Mouse (Mus musculus) Patski (cell line): ENCODE measurements around the gene Gstk1. TPM values are rescaled to one million over a fixed set of nuclear protein-coding genes. Genes with fewer than 3 reads are reported as not detected.

Source experiments
- ATAC-seq: fragments of 100-300 bp; one replicate; pipeline ENCODE4 v1.8.0; 2021
- CTCF ChIA-PET: fragments of 350-600 bp; sonication (Branson Sonifier 250); formaldehyde crosslinking; loops from one replicate; lab custom pipeline; 2022; ENCODE audit warnings: inconsistent platforms; lab: Charles Lee
- POLR2A ChIA-PET: fragments of 350-600 bp; sonication (Branson Sonifier 250); formaldehyde crosslinking; loops from one replicate; lab custom pipeline; 2022; ENCODE audit warnings: antibody characterized with exemption, inconsistent platforms; lab: Charles Lee
- DNase-seq: peaks from one replicate; pipeline ENCODE4 v3.0.0-alpha.2; 2011; ENCODE audit warnings: low read depth, low spot score
- H3K27me3 ChIP-seq: fragments of 371-371 bp; one replicate; pipeline ENCODE4 v1.5.1; 2021
- CTCF ChIP-seq: fragments of 100-300 bp; IDR thresholded peaks from one replicate; pipeline ENCODE4 v1.5.1; 2021
- in situ Hi-C: fragments of 300-500 bp; cut with MboI; formaldehyde crosslinking; loops from 3 replicates; pipeline ENCODE4 v1.11.1; 2018; ENCODE audit warnings: low pct_unique_long_range_greater_than_20kb, mixed read lengths
- polyA plus RNA-seq: library from polyadenylated mRNA; unstranded; gene quantifications from one replicate; pipeline ENCODE4 v1.2.3, GENCODE M21; 2021

Gstk1 gene
- polyA plus RNA-seq, 1 experiment from 2014 or later = 52.2 TPM

DNA sequence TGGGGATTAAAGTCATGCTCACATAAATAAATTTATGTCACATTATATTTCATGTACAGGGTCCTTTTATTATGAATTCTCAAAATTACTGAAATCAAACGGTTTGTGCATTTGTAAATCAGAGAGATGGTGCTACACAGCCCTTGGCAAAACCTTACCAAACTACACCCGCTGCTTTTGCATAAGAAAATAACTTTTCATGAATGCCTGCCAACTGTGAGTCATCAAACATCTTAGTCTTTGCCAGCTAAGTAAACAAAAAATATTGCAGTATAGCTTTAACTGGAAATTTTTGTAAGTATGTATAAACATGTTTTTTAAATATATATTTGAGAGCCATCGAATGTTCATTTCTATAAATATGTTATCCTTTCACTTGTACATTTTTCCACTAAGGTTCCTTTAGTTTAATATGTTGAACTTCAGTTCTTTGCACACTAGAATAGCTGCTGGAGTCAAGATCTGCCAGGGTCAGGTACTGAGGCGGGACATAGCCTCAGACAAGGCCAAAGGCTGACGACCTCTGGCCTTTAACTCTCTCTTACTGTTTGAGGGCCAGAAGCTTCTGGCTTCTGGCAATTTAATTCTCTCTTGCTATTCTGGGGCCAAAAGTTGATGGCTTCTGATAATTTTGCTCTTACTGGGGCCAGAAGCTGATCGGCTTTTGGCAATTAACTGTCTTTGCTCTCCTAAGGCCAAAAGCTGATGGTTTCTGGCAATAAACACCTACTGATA is 4.3 kb upstream of the Gstk1 start:
- POLR2A ChIA-PET = no interaction called here
- no peak for ATAC-seq
- TF ChIP-seq CTCF = no peak
- CTCF ChIA-PET = interaction anchor here (0.6 to 1.9 kb wide), 5 partner anchors 8 to 15 kb away, joined by 3 to 6 read pairs (median 3); no protein-coding TSS in a partner anchor
- in situ Hi-C loops = loop anchor here (25.0 kb wide), 1 partner anchor 596 kb away; the partner anchor contains the start of gene Olfr449
- no peak for DNase-seq
- H3K27me3 ChIP-seq = peaks cover 24% of the 10 kb centered on the region

DNA sequence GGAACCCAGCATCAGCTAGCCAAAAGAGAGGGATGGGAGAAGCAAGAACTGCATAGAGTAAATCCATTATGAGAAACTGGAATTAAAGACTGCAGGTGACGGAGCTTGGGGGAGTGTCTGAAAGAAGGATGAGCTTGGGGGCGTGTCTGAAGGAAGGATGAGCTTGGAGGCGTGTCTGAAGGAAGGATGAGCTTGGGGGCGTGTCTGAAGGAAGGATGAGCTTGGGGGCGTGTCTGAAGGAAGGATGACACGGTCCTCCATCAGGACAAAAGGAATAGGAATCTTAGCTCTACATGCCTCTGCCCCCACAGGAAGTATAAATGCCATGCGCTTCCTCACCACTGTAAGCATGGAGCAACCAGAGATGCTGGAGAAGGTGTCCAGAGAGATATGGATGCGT is 1.4 kb downstream of the Gstk1 start:
- ATAC-seq = no peak
- POLR2A ChIA-PET = interaction anchor here (1.3 kb wide), 1 partner anchor 10 kb away, joined by 4 read pairs; no protein-coding TSS in a partner anchor
- in situ Hi-C loops = loop anchor here (25.0 kb wide), 1 partner anchor 590 kb away; the partner anchor contains the start of gene Olfr449

DNA sequence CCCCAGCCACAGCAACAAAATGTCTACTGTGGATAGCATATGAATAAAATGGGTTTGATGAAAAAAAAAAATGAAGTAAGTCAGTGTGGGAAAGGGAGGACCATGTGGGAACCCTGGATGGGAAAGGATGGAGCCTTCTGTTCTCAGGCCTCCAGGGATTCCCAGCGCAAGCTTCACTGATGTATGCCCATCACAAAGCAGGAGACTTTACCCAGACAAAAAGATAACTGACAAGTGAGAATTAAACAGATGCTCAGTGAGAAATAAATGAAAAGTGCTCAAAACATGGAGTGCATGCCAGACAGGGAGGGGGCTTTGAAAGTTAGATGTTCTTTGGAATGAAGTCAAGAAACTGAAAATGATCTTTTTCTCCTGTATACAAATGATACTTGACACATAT is 2.2 kb downstream of the Gstk1 start:
- in situ Hi-C loops = loop anchor here (25.0 kb wide), 1 partner anchor 589 kb away; the partner anchor contains the start of gene Olfr449
- DNase-seq = no peak
- H3K27me3 ChIP-seq = peaks cover 22% of the 10 kb centered on the region
- ATAC-seq = no peak
- no peak for TF ChIP-seq CTCF
- POLR2A ChIA-PET = interaction anchor here (1.3 kb wide), 1 partner anchor 11 kb away, joined by 4 read pairs; no protein-coding TSS in a partner anchor
- CTCF ChIA-PET = interaction anchor here (1.6 to 3.0 kb wide), 2 partner anchors 11 to 12 kb away, joined by 6 to 14 read pairs; no protein-coding TSS in a partner anchor

More for the DNA sequence above, 1.4 kb downstream of the Gstk1 start:
- DNase-seq = no peak
- peaks cover 18% of the 10 kb centered on the region for H3K27me3 ChIP-seq
- CTCF ChIA-PET = no interaction called here
- no peak for TF ChIP-seq CTCF

DNA sequence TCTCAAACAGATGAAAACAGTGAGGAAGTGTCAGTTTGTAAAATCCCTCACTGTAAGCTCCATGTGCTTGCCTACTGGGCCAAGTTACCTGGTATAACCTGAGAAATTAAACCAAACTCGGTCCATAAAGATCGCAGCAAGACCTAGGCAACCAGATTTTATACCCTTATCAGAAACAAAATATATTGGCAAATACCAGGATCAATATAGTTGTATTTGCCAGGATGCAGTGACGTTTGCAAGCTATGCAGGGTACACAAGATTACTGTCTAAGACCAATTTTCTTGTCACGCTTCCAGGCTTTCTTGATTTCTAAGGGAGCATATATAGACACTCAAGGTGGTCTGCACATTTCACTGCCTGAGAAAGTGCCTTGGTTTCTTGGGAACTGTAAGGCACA is 6.1 kb downstream of the Gstk1 start:
- POLR2A ChIA-PET = no interaction called here
- ATAC-seq = no peak
- CTCF ChIA-PET = interaction anchor here (1.1 to 1.2 kb wide), 3 partner anchors 11 to 16 kb away, joined by 3 to 4 read pairs (median 3); no protein-coding TSS in a partner anchor
- in situ Hi-C loops = loop anchor here (10.0 to 25.0 kb wide), 2 partner anchors 333 to 1036 kb away; no protein-coding TSS in a partner anchor
- DNase-seq = no peak
- H3K27me3 ChIP-seq = peaks cover 16% of the 10 kb centered on the region
- no peak for TF ChIP-seq CTCF

DNA sequence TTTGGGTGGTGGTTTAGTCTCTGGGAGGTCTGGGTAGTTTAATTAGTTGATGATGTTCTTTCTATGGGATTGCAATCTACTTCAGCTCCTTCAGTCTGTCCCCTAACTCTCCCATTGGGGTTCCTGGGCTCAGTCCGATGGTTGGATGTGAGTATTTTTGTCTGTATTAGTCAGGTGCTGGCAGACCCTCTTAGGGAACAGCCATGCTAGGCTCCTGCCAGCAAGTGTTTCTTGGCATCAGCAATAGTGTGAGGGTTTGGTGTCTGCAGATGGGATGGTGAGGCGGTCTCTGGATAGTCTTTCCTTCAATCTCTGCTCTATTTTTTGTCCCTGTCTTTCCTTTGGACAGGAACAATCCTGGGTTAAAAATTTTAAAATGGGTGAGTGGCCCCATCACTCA is 7.4 kb downstream of the Gstk1 start:
- DNase-seq (no peak), ATAC-seq (no peak)
- ChIA-PET CTCF (interaction anchor here (1.3 kb wide), 1 partner anchor 11 kb away, joined by 3 read pairs; no protein-coding TSS in a partner anchor), POLR2A (no interaction called here)
- peaks cover 16% of the 10 kb centered on the region for H3K27me3 ChIP-seq
- in situ Hi-C loops = loop anchor here (10.0 to 25.0 kb wide), 2 partner anchors 332 to 1034 kb away; no protein-coding TSS in a partner anchor
- no peak for TF ChIP-seq CTCF

DNA sequence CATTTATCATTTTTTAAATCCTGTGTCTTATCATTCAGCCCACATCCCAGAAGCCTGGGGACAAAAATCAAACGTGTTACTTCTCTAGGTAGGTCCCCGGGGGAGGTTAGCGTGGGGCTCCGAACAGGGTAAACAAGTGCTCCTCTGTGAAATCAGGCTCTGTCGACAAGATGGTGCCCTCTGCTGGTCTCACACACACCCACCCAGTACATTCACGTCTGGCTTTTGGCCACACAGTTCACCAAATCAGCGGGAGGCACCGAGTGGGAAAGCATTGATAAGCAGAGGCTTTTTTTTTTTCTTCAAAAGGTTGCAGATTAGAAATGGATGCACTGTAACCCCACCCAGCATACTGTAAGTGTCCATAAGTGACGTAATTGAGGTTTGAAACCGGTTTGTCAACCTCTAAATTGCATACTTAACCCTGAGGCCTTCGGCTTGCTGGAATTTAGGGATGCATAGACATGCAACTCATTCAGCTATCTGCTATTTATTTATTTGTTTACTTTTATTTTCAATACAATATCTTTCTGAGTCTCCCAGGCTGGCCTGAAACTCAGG is 11.6 kb downstream of the Gstk1 start:
- DNase-seq (no peak), ATAC-seq (peak; percentile 84)
- ChIA-PET POLR2A (no interaction called here), CTCF (interaction anchor here (0.6 to 2.2 kb wide), 7 partner anchors 8 to 335 kb away, joined by 3 to 8 read pairs (median 3); no protein-coding TSS in a partner anchor)
- TF ChIP-seq CTCF = peak; percentile 82
- in situ Hi-C loops = loop anchor here (5.0 to 25.0 kb wide), 3 partner anchors 327 to 1030 kb away; partner anchors contain the start of gene Ephb6
- H3K27me3 ChIP-seq = peaks cover 5% of the 10 kb centered on the region

DNA sequence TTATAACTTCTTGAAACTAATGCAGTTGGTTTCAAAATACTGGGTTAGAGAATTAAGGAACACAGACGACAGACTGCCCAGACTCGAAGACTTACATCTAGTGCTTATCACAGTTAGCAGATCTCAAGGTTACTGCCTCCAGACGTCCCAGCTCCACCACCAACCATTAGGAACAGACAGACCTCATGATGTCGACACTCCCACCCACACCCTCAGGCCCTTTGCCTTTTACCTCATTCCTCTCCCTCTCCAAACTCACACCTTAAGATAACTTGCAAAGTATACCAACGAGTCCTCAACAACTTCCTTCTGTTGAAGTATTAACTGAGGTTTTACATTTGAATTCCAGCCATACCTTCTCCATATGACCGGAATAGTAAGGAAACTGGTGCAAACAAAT is 14.7 kb downstream of the Gstk1 start:
- no peak for ATAC-seq
- CTCF ChIA-PET = interaction anchor here (1.0 to 2.7 kb wide), 2 partner anchors 11 to 116 kb away, joined by 3 to 14 read pairs; no protein-coding TSS in a partner anchor
- POLR2A ChIA-PET = no interaction called here
- in situ Hi-C loops = loop anchor here (10.0 to 25.0 kb wide), 2 partner anchors 424 to 1027 kb away; no protein-coding TSS in a partner anchor
- H3K27me3 ChIP-seq = no peaks in the 10 kb centered on the region
- DNase-seq = no peak
- TF ChIP-seq CTCF = no peak

DNA sequence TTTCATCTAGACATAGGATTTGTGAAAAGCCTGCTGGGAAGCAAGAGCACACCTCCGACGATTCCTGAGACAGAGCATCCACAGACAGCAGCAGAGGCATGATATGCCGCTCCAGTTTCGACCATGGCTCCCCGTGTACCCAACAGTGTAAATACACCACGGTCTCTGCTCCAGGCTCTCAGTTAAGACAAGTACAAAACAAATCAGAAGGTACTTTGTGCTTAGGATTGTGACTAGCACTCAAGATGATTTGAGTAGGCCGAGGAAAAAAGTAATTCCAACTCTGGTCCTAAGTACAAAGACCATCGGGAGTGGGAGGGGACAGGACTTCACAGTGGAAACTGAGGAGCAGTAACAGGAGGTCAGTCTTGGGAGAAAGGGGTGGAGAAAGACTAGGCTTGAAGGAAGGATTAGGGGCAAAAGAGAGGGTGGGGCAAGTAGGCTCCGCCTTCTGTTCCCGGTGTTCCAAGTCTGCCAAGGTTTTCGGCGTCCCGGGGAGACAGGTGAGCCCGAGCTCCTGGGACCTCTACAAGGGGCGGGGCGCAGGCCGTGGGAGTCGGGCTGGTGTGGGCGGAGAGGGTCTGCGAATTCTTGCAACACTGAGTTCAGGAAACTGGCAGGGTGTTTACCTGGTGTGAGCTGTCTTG is 15.9 kb downstream of the Gstk1 start, which contains the start of gene Tmem139:
TSS of gene Tmem139 (plus strand) at position 447 of the 647 bp plus-strand sequence.
- in situ Hi-C loops = loop anchor here (10.0 to 25.0 kb wide), 2 partner anchors 423 to 1026 kb away; no protein-coding TSS in a partner anchor
- TF ChIP-seq CTCF = no peak
- ATAC-seq (no peak), DNase-seq (no peak)
- ChIA-PET POLR2A (interaction anchor here (0.6 kb wide), 1 partner anchor 323 kb away, joined by 4 read pairs; no protein-coding TSS in a partner anchor), CTCF (interaction anchor here (1.2 kb wide), 1 partner anchor 16 kb away, joined by 3 read pairs; the partner anchor contains the start of gene Gstk1)
- H3K27me3 ChIP-seq = no peaks in the 10 kb centered on the region

DNA sequence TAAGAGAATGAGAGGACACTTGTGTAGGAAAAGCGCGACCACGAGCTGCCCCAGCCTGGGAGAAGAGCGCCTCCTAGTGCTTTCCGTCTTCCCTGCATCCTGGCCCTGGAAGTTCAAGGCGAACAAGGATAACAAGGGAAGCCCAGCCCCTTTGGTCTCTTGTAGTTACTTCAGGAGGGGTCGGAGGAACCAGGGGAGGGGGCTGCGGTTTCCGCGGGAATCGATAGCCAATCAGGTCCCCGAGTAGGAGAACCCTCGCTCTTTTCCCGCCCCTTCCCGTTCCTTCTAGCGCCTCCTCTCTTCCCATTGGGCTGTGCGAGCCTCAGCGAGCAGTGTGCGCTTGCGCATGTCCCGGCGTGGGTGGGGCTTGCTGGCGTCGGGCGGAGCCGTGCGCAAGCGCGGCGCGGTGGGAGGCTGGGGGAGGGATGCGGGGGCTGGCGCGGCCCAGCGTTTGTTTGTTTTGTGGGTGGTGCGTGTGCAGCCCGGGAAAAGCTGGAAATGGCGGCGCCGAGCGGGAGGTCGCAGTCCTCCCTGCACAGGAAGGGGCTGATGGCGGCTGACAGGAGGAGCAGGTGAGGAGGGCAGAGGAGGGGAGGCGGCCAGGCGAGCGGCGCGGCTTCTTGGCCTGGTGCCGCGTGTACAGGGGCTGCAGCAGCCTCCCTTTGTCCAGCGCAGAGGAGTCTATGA is 19.0 kb downstream of the Gstk1 start, which contains the start of gene Casp2:
TSS of gene Casp2 (plus strand) at position 360 of the 687 bp plus-strand sequence.
- peak; percentile 97 for ATAC-seq
- TF ChIP-seq CTCF = peak; percentile 98
- POLR2A ChIA-PET = interaction anchor here (0.7 to 1.0 kb wide), 2 partner anchors 18 to 31 kb away, joined by 3 read pairs; no protein-coding TSS in a partner anchor

More for the DNA sequence above, 19.0 kb downstream of the Gstk1 start, which contains the start of gene Casp2:
- CTCF ChIA-PET = interaction anchor here (0.6 to 2.4 kb wide), 7 partner anchors 9 to 599 kb away, joined by 3 to 12 read pairs (median 4); no protein-coding TSS in a partner anchor
- in situ Hi-C loops = loop anchor here (10.0 to 25.0 kb wide), 2 partner anchors 420 to 1023 kb away; no protein-coding TSS in a partner anchor
- no peaks in the 10 kb centered on the region for H3K27me3 ChIP-seq
- peak; percentile 96 for DNase-seq
